Mouse (Mus musculus) thymus, postnatal 25 days (tissue): ENCODE measurements around the gene Carns1.
"Not testable (repeated sequence)": the region's sequence is repeated elsewhere in the genome, so short reads cannot be mapped to it uniquely, and the experiment has no call there.

Experiments used
- DNase-seq: peaks from one replicate; pipeline ENCODE4 v3.0.0; 2022

Carns1 gene

DNA sequence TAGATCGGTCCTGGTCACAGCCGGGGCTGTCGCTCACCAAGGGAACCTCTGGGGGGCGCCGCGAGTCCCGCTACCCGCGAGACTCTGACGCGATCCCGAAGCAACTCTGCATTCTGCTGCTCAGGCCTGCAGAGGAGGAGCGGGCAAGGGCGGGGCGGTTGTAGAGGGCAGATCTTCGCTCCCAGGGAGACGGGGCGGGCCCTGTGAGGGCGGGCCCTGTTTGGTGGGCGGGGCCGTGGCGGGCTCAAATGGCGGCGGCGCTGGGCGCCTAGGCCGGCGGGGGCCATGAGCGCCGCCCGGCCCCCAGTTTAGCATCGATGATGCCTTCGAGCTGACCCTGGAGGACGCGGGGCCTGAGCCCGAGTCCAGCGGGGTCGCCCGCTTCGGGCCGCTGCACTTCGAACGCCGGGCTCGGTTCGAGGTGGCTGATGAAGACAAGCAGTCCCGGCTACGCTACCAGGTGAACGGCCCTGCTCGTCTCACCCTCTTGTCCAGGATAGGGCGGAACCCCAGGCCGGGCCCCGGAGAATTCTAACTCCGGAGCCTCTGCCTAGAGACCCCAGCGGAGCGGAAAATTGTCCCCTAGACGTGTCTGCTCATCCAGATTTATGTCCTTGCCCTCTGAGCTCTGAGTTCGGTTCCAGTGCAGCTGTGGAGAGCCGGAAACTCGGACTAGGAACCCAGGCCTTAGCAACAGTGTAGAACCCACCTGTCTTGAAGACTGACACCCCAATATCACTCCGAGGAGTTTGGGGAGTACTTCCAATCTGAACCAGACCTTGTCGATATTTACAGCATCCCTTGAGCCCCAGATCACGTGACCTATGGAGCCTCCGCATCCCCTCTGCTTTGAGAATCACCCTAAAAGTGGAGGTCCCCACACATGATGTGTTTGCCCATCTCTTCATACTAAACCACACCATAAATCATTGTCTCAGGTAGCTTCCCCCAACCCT lies 49.3 kb downstream of the Carns1 start, which contains the start of gene Aip:
Gene Aip, minus strand, starts transcription at position 118 of the 956 bp plus-strand sequence.
- peak; percentile 99 for DNase-seq

- not testable (repeated sequence) for DNase-seq
Measured at GRCm38 (mm10) chr19:4125268-4125667, 50.0 kb downstream of the Carns1 start.

DNA sequence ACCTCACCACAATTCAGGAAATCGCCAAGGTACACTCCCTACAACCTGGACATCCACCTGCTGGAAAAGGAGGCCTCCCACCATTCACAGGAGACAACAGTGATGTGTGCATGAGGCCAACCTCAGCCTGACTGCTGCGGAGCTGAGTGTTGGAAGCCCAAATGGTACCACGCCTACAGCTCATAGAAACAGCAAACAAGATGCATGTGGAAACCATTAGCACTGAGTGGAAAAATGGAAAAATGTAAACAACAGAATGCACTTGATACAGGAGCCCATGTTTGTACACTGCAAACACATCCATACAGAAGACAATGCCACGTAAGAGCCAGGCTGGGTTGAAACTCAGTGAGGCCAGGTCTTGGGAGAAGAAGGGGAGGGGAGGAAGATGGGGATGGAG lies 50.8 kb downstream of the Carns1 start:
- DNase-seq = no peak

- DNase-seq = no peak
Measured at GRCm38 (mm10) chr19:4122411-4123370, 52.6 kb downstream of the Carns1 start.

DNA sequence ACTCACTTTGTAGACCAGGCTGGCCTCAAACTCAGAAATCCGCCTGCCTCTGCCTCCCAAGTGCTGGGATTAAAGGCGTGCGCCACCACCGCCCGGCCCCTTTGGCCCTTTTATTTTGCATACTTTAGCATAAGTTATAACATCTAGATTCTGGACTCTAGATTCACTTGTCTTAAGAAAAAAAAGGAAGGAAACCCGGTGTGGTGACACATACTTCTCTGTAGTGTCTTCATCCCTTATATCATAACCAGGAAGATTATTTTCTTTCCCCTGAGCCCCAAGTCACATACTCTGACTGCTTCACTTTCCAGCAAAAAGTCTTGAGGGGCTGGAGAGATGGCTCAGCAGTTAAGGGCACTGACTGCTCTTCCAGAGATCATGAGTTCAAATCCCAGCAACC lies 53.4 kb downstream of the Carns1 start:
- DNase-seq = not testable (repeated sequence)

DNA sequence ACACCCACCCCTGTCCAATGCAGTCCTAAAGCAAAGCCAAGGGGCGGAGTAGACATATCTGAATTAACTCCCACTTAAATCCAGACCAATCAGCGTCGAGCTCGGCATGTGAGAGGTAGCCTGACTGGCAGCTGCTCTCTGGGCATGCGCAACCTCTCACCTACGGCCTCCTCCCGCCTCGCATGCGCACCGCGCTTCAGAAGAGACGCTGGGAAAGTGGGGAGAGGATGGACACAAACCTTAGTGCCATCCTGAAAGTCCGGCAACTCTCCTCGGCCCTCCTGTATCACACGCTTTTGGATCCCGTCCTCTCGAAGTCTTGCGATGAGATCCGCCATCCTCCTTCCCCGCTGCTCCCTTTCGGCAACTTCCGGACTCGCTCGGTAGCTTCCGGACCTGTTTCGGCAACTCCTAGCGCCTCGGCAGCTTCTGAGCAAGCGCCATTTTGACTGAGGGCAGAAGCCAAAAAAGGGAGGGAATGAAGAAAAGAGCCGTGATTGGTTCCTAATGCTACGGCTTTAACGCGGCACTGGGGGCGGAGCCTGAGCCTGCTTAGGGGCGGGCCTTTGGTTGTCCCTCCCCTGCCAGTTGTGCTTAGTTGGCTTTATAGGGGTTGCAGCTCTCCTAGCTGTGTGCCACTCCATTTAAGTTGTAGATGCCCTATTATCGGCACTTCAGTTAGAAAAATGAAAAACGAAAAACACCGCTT lies 54.0 kb downstream of the Carns1 start:
- peak; percentile 99 for DNase-seq

DNA sequence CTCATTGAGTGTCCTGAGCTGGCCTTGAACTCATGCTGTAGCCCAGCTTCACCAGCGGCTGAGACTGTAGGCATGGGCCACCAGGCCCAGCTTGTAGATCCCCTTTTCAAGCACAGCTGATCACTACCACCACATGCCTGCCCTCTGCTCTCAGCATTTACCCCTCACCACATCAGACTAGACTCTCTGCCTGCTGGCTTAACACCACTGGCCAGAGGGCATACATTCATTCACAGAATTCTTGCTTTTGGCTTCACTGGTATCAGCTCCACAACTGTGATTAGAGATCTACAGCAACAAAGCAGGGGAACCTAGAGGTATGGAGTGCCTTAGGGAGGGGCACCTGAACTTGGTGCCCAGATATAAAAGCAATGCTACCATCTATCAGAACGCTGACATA lies 54.8 kb downstream of the Carns1 start:
- no peak for DNase-seq

DNA sequence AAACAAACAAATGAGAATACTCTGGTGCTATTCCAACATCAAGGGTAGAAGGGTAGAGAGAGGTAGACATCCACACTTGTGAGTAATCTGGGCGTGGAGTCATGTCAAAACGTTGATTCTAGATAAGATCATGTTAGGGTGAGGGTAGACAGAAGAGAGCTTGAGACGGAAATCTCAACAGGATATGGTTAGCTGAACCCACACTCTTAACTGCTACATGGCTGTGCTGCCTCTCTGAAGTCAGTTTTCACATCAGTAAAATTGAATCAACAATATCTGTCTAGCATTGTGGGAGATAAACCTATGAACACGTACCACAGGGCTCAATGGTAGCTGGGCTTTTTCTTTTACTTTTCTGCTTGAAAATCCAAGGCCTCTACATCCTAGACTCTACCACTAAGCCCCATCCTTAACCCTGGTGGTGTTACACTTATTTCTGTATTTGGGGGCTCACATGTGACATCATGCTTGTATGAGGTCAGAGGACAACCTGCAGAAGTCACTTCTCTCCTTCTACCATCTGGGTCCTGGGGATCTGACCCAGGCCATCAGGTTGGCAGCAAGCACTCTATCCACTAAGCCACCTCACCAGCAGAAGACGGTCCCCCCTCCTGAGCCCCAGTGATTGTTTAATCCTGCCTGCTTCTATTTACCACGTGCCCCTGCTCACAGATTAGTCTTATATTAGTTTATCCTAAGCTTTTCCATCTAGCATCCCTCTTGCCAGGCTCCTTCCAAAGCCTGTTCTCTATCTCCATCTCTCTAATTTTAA lies 55.4 kb downstream of the Carns1 start:
- peak; percentile 49 for DNase-seq

GRCm38 (mm10) chr19:4118350-4118749 lies 56.9 kb downstream of the Carns1 start:
- DNase-seq = no peak

- no peak for DNase-seq
Measured at GRCm38 (mm10) chr19:4117006-4117405, 58.3 kb downstream of the Carns1 start.

GRCm38 (mm10) chr19:4115816-4116215 lies 59.5 kb downstream of the Carns1 start:
- no peak for DNase-seq

- DNase-seq = no peak
Measured at GRCm38 (mm10) chr19:4115144-4115543, 60.1 kb downstream of the Carns1 start.

DNA sequence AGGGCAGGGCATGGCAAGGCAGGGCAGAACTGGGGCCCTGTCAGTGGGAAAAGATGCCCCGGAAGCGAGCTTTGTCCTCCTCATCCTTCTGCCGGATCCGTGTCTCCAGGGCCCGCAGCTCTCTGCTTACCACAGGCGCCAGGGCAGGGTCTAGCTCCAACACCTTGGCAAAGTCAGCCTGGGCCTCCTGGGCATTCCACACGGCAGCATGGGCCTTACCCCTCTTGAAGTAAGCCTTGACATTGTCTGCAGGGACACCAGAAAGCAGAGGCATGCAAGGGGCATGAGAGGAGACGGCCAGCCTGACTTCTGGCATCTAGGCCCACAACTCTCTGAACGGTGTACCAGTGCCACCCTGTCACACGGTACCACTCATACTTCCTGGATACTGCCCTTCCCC lies 60.7 kb downstream of the Carns1 start:
- DNase-seq = no peak
